Mouse (Mus musculus): Measurements from ENCODE around the gene Krt222. TPM values are rescaled to one million over a fixed set of nuclear protein-coding genes. Genes with fewer than 3 reads are reported as not detected.
"Not testable (repeated sequence)": the region's sequence is repeated elsewhere in the genome, so short reads cannot be mapped to it uniquely, and the experiment has no call there.

Gene Krt222
- total RNA-seq (2022) = 1 to 10 TPM; 1.6 to 3.5 (median 2.2) TPM

GRCm38 (mm10) chr11:99243820-99244374 lies at the start of gene Krt222:
Gene Krt222, minus strand, starts transcription at chr11:99244085.
- DNase-seq = no peak

DNA sequence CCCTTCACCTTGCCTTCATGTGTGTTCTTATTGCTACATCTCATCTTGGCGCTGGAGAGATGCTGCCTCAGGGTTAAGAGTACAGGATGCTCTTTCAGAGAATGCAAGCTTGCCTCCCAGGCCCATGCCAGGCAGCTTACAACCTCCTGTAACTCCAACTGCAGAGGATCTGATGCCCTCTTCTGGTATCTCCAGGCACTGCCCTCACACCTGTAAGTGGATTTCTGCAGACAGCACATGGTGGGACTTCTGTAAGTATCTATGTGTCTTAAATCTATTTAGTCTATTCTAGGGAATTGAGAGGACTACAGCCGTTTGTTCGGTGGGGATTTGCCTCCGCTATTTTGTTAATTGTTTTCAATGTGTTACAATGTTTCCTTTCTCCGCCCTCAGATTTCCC lies 49.0 kb upstream of the Krt222 start:
- DNase-seq = peak; percentile 10

DNA sequence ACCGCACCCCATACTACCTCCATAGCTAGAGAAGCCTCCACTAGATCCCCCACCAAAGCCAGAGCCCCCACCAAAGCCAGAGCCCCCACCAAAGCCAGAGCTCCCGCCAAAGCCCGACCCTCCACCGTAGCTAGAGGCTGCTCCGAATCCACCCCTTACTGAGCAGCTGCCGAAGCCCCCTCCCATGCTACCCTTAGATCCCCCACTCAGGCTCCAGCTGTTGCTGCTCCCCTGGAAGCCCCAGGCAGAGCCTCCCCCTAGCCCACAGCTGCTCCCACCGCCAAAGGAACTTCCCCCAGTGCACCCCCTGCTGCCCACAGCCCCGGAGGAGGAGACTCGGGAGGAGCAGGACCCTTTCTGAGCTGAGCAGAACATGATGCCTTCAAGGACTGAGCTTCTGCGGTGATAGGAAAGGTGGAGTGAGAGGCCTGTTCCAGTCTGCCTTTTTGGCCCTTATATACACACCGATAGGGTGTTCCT lies 41.0 kb upstream of the Krt222 start, which contains the start of gene Krt24:
Gene Krt24 (minus strand): TSS at position 430 of the 480 bp plus-strand sequence.
- DNase-seq = no peak

- DNase-seq = no peak
Measured at GRCm38 (mm10) chr11:99284011-99284410, 40.1 kb upstream of the Krt222 start.

DNA sequence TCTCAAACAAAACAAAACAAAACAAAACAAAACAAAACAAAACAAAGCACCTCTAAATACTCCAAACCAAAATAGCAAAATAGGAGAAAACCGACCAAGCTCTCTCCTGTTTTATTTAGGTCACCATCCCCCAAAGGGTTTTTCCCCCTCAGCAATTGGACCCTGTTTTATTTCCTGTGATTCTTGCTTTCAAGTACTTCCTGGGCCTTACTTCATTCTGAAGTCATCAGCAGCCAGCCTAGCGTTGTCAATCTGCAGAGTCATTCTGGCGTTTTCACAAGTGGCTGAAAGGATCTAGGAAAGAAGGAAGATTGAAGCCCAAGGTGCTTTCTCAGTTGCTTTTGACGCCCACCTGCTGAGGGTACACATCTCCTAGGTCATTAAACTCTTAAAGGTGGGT lies 39.4 kb upstream of the Krt222 start:
- DNase-seq = no peak

GRCm38 (mm10) chr11:99281116-99281515 lies 37.2 kb upstream of the Krt222 start:
- no peak for DNase-seq

DNA sequence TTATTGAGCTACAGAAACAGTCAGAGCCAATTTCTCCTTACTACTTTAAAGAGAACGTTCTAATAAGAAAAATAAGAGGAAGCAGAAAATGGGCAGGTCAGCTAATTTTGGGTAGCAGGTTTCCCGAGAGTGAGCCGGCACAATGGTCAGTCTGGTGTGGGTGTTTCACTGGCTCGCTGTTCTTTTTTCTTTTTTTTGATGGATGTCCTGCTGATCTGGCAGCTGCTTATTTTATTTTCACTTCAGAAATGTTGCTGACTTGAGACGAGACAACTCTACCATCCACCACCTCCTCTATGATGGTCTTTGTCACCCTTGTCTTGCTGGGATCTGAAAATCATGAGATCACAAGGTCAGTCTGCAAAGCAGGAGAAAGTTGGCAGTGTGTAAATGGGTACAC lies 36.1 kb upstream of the Krt222 start:
- DNase-seq = no peak

GRCm38 (mm10) chr11:99276786-99277185 lies 32.9 kb upstream of the Krt222 start:
- no peak for DNase-seq

DNA sequence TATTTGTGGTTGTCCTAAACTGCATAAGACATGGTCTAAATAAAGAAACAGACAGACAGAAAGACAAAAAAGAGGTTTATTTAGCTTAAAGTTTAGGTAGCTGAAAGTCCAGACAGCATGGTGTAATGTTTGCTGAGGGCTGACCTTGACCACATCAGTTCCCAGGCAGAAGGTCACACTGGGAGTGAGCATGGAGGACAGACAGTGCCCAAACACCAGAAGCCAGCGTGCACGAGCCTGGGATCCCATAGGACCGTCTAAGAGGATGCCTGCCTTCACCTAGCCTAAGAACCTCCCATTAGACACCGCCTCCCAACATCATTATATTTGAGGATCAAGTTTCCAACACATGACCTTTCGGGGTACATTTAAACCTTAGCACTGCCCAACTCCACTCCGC lies 31.7 kb upstream of the Krt222 start:
- DNase-seq = no peak

DNA sequence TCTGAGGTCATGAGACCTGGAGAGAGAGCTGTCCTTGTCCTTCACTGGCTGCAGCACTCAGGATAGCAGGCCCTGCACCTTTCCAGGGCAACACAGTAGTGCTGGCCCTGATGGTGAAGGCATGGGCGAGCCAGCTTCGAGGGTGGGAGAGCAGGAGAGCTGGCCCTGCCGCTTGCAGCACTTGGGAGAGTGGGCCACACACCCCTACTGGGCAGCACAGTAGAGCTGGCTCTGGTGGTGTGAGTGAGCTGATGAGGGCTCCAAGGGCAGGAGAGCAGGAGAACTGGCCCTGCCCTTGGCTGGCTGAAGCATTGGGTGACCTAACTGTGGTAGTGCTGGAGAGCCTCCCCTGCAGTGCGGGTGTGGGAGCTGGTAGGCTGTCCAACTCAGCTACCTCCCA lies 28.8 kb upstream of the Krt222 start:
- DNase-seq = peak; percentile 1

- no peak for DNase-seq
Measured at GRCm38 (mm10) chr11:99269192-99269591, 25.3 kb upstream of the Krt222 start.

GRCm38 (mm10) chr11:99265796-99266195 lies 21.9 kb upstream of the Krt222 start:
- DNase-seq = peak; percentile 9

GRCm38 (mm10) chr11:99265220-99265619 lies 21.3 kb upstream of the Krt222 start:
- DNase-seq = peak; percentile 4

DNA sequence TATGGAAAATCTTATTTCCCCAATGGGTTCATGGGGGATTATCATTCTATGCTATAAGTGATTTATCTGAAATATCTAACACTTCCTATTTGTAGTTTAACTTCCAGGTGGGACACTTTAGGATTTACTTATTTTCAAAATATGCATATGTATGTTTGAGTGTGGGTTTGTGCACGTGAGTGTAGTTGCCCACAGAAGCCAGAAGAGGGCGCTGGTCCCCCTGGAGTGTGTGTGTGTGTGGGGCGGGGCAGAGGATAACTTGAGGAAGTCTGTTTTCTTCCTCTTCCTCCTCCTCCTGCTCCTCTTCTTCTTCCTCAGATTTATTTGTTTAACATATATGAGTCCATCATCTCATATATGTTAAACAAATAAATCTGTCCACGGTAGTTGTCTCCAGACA lies 12.3 kb upstream of the Krt222 start:
- DNase-seq = no peak

GRCm38 (mm10) chr11:99255316-99255715 lies 11.4 kb upstream of the Krt222 start:
- DNase-seq = no peak

GRCm38 (mm10) chr11:99253893-99254292 lies 10.0 kb upstream of the Krt222 start:
- DNase-seq = no peak

- DNase-seq = no peak
Measured at GRCm38 (mm10) chr11:99252671-99253070, 8.8 kb upstream of the Krt222 start.

- no peak for DNase-seq
Measured at GRCm38 (mm10) chr11:99250666-99251065, 6.8 kb upstream of the Krt222 start.

- no peak for DNase-seq
Measured at GRCm38 (mm10) chr11:99250241-99250640, 6.4 kb upstream of the Krt222 start.

DNA sequence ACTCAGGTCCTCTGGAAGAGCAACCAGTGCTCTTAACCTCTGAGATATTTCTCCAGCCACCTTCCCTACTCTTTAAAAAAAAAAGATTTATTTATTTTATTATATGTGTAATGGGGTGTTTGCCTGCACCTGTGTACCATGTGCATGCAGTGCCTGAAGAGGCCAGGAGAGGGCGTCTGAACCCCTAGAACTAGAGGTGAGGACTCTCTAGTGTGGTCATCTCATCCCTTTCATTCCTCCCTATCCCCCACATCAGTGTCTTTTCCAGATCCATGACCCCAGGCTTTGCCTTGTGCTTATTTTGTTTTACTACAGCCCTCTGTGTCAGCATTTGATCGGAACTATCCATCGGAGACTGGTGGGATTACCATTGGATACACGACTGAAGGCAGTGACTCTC lies 5.2 kb upstream of the Krt222 start:
- DNase-seq = no peak

- DNase-seq = no peak
Measured at GRCm38 (mm10) chr11:99247916-99248315, 4.0 kb upstream of the Krt222 start.

GRCm38 (mm10) chr11:99244519-99244918 lies 634 bp upstream of the Krt222 start:
- not testable (repeated sequence) for DNase-seq

DNA sequence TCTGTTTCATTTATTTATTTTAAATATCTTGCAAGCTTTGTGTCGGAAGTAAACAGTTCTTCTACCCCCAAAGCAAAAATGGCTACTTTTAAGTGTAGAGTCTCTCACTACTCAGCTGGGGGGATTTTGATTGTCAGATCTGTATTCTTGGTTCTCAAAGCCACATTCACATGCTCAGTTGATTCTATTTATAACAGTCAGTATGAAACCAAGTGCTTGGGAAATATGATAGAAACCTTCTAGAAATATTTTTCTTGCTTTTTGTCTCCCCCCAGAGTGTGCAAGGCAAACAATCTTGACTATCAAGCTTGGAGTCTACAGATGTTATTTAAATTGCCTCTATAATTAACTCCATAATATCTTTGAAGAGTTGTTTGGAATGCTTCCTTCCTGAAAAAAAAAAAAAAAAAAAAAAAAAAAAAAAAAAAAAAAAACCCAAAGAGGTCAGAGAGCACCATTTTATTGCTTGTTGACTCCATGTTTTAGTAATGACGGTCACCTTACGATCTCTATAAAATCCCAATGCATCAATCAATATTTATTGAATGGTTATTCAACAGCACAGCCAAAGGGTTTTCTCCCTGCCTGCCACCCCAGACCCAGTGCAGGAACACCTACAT lies 575 bp downstream of the Krt222 start:
- no peak for DNase-seq

DNA sequence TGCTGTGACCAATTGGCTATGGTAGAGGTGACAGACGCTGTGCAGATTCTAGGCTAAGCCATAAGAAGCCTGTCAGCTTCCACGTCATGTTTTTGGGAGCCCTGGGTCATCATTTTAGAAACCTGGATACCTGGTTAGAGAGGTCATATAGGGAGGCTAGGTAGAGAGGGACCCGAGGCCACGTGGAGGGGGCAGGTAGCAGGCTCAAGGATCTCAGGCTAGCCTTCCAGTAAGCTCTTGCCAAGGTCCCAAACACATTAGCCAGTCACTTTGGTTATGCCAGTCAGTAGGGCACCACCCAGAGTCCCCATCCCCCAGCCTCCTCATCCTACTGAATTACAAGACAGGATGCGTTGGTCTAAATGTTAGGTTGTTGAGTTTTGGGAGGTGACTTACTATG lies 1.8 kb downstream of the Krt222 start:
- no peak for DNase-seq

- DNase-seq = no peak
Measured at GRCm38 (mm10) chr11:99238468-99238867, 5.4 kb downstream of the Krt222 start.
